Mouse (Mus musculus) limb, embryonic 13.5 days (tissue): ENCODE data around the gene Klf2. TPM values are rescaled to one million over a fixed set of nuclear protein-coding genes. Genes with fewer than 3 reads are reported as not detected.

Experiments
- ATAC-seq: fragments of 200-750 bp; cut with Nextera tagmentation; 2 replicates; pipeline ENCODE4 v1.8.0; 2017; ENCODE audit warnings: low read depth, moderate number of reproducible peaks, moderate TSS enrichment; ENCODE audit not compliant: low FRiP score
- H3K27ac ChIP-seq: fragments of 300-500 bp; sonication (generic); 2 replicates; pipeline ENCODE4 v1.5.1; 2015; ENCODE audit warnings: inconsistent platforms, mild to moderate bottlenecking, moderate library complexity
- H3K27me3 ChIP-seq: fragments of 300-500 bp; sonication (generic); 2 replicates; pipeline ENCODE4 v1.6.1; 2015; ENCODE audit warnings: mild to moderate bottlenecking, inconsistent platforms
- H3K36me3 ChIP-seq: fragments of 300-500 bp; sonication (generic); 2 replicates; pipeline ENCODE4 v1.6.1; 2015; ENCODE audit warnings: inconsistent platforms, mild to moderate bottlenecking, moderate library complexity
- H3K4me1 ChIP-seq: fragments of 300-500 bp; sonication (generic); 2 replicates; pipeline ENCODE4 v1.6.1; 2015; ENCODE audit warnings: inconsistent platforms
- H3K4me2 ChIP-seq: fragments of 300-500 bp; sonication (generic); replicated peaks from 2 replicates; pipeline ENCODE4 v1.6.1; 2015; ENCODE audit warnings: inconsistent platforms, mild to moderate bottlenecking, moderate library complexity
- H3K4me3 ChIP-seq: fragments of 300-500 bp; sonication (generic); 2 replicates; pipeline ENCODE4 v1.5.1; 2015; ENCODE audit warnings: moderate library complexity, mild to moderate bottlenecking, inconsistent platforms
- H3K9ac ChIP-seq: fragments of 300-500 bp; sonication (generic); 2 replicates; pipeline ENCODE4 v1.6.1; 2015; ENCODE audit warnings: mild to moderate bottlenecking, inconsistent platforms
- H3K9me3 ChIP-seq: fragments of 300-500 bp; sonication (generic); 2 replicates; pipeline ENCODE4 v1.6.1; 2016; ENCODE audit warnings: inconsistent platforms
- WGBS: fragments of 180-500 bp; shearing (Covaris S2); methylation state at CpG from one replicate; pipeline ENCODE4 v1.1.7; 2015; 5-methylcytosine and 5-hydroxymethylcytosine counted together
- polyA plus RNA-seq: library from polyadenylated mRNA; unstranded; fragments of >200 nt; fragmentation: Nextera tagmentation; extraction: Ambion mirVana; gene quantifications from 2 replicates; pipeline ENCODE4 v1.2.1, GENCODE M21; 2015

Klf2 gene
- polyA plus RNA-seq, 1 experiment from 2014 or later: 8.9 TPM

GRCm38 (mm10) chr8:72343725-72344124, 24.9 kb downstream of the Klf2 start:
- Histone ChIP-seq H3K4me3 (no peak overlapping the region), H3K36me3 (peaks cover 97% of the 10 kb centered on the region), H3K27me3 (no peaks in the 10 kb centered on the region), H3K27ac (no peak overlapping the region), H3K4me2 (no peak overlapping the region), H3K4me1 (no peaks in the 10 kb centered on the region), H3K9ac (no peak overlapping the region), H3K9me3 (no peaks in the 10 kb centered on the region)
- WGBS: 75% methylated on average over 4 of the region's 4 CpGs
- no peak for ATAC-seq

- no peaks in the 10 kb centered on the region for H3K9me3 ChIP-seq
- no peaks in the 10 kb centered on the region for H3K27me3 ChIP-seq
- ATAC-seq: no peak
- H3K9ac ChIP-seq: no peak overlapping the region
- WGBS: 73% methylated on average over 1 of the region's 1 CpGs
- H3K4me3 ChIP-seq: no peak overlapping the region
- no peak overlapping the region for H3K4me2 ChIP-seq
- no peak overlapping the region for H3K27ac ChIP-seq
- H3K4me1 ChIP-seq: no peaks in the 10 kb centered on the region
- peaks cover 71% of the 10 kb centered on the region for H3K36me3 ChIP-seq
Observed at GRCm38 (mm10) chr8:72347553-72347952, 28.7 kb downstream of the Klf2 start.

GRCm38 (mm10) chr8:72348114-72348513, 29.3 kb downstream of the Klf2 start:
- Histone ChIP-seq H3K27ac (no peak overlapping the region), H3K4me3 (no peak overlapping the region), H3K4me1 (no peaks in the 10 kb centered on the region), H3K4me2 (no peak overlapping the region), H3K9ac (no peak overlapping the region), H3K9me3 (no peaks in the 10 kb centered on the region), H3K36me3 (peaks cover 71% of the 10 kb centered on the region), H3K27me3 (no peaks in the 10 kb centered on the region)
- ATAC-seq: no peak
- WGBS: 97% methylated on average over 2 of the region's 2 CpGs

GRCm38 (mm10) chr8:72348956-72349355, 30.1 kb downstream of the Klf2 start:
- Histone ChIP-seq H3K36me3 (peaks cover 72% of the 10 kb centered on the region), H3K27ac (no peak overlapping the region), H3K4me2 (no peak overlapping the region), H3K9ac (no peak overlapping the region), H3K27me3 (no peaks in the 10 kb centered on the region), H3K4me3 (no peak overlapping the region), H3K4me1 (no peaks in the 10 kb centered on the region), H3K9me3 (no peaks in the 10 kb centered on the region)
- WGBS: 81% methylated on average over 1 of the region's 1 CpGs
- ATAC-seq: no peak

- H3K36me3 ChIP-seq: peaks cover 72% of the 10 kb centered on the region
- H3K9me3 ChIP-seq: no peaks in the 10 kb centered on the region
- no peak overlapping the region for H3K4me3 ChIP-seq
- no peak for ATAC-seq
- no peak overlapping the region for H3K9ac ChIP-seq
- WGBS: 94% methylated on average over 9 of the region's 9 CpGs
- H3K4me1 ChIP-seq: no peaks in the 10 kb centered on the region
- no peak overlapping the region for H3K27ac ChIP-seq
- no peak overlapping the region for H3K4me2 ChIP-seq
- no peaks in the 10 kb centered on the region for H3K27me3 ChIP-seq
Observed at GRCm38 (mm10) chr8:72349838-72350237, 31.0 kb downstream of the Klf2 start.

GRCm38 (mm10) chr8:72350727-72351126, 31.9 kb downstream of the Klf2 start:
- Histone ChIP-seq H3K36me3 (peaks cover 72% of the 10 kb centered on the region), H3K9ac (no peak overlapping the region), H3K4me2 (no peak overlapping the region), H3K4me3 (no peak overlapping the region), H3K27ac (no peak overlapping the region), H3K27me3 (no peaks in the 10 kb centered on the region), H3K4me1 (no peaks in the 10 kb centered on the region), H3K9me3 (no peaks in the 10 kb centered on the region)
- WGBS: 90% methylated on average over 8 of the region's 8 CpGs
- ATAC-seq: no peak

GRCm38 (mm10) chr8:72351405-72352005, 32.7 kb downstream of the Klf2 start:
- no peak for ATAC-seq
- H3K9me3 ChIP-seq: no peaks in the 10 kb centered on the region
- no peak overlapping the region for H3K27ac ChIP-seq
- H3K4me1 ChIP-seq: no peaks in the 10 kb centered on the region
- H3K27me3 ChIP-seq: no peaks in the 10 kb centered on the region
- no peak overlapping the region for H3K4me2 ChIP-seq
- H3K9ac ChIP-seq: no peak overlapping the region
- H3K4me3 ChIP-seq: no peak overlapping the region
- WGBS: 91% methylated on average over 7 of the region's 7 CpGs
- peaks cover 72% of the 10 kb centered on the region for H3K36me3 ChIP-seq

GRCm38 (mm10) chr8:72352951-72353699, 34.3 kb downstream of the Klf2 start:
- Histone ChIP-seq H3K27me3 (no peaks in the 10 kb centered on the region), H3K27ac (no peak overlapping the region), H3K4me2 (no peak overlapping the region), H3K9me3 (no peaks in the 10 kb centered on the region), H3K36me3 (peaks cover 73% of the 10 kb centered on the region), H3K9ac (no peak overlapping the region), H3K4me1 (no peaks in the 10 kb centered on the region), H3K4me3 (no peak overlapping the region)
- WGBS: 85% methylated on average over 8 of the region's 8 CpGs
- no peak for ATAC-seq

GRCm38 (mm10) chr8:72353700-72354045, 34.8 kb downstream of the Klf2 start:
- Histone ChIP-seq H3K9ac (no peak overlapping the region), H3K36me3 (peaks cover 73% of the 10 kb centered on the region), H3K4me3 (no peak overlapping the region), H3K4me1 (no peaks in the 10 kb centered on the region), H3K4me2 (no peak overlapping the region), H3K27ac (no peak overlapping the region), H3K9me3 (no peaks in the 10 kb centered on the region), H3K27me3 (no peaks in the 10 kb centered on the region)
- WGBS: 90% methylated on average over 7 of the region's 7 CpGs
- no peak for ATAC-seq

GRCm38 (mm10) chr8:72354272-72354671, 35.4 kb downstream of the Klf2 start:
- Histone ChIP-seq H3K4me1 (no peaks in the 10 kb centered on the region), H3K27ac (no peak overlapping the region), H3K27me3 (no peaks in the 10 kb centered on the region), H3K9ac (no peak overlapping the region), H3K4me2 (no peak overlapping the region), H3K4me3 (no peak overlapping the region), H3K9me3 (no peaks in the 10 kb centered on the region), H3K36me3 (peaks cover 76% of the 10 kb centered on the region)
- 64% methylated on average over 11 of the region's 11 CpGs for WGBS
- ATAC-seq: no peak

- Histone ChIP-seq H3K9ac (no peak overlapping the region), H3K27ac (no peak overlapping the region), H3K4me3 (no peak overlapping the region), H3K9me3 (no peaks in the 10 kb centered on the region), H3K36me3 (peaks cover 96% of the 10 kb centered on the region), H3K4me2 (no peak overlapping the region), H3K27me3 (no peaks in the 10 kb centered on the region), H3K4me1 (no peaks in the 10 kb centered on the region)
- WGBS: 88% methylated on average over 3 of the region's 3 CpGs
- ATAC-seq: no peak
Observed at GRCm38 (mm10) chr8:72356593-72356992, 37.8 kb downstream of the Klf2 start.

GRCm38 (mm10) chr8:72360162-72360561, 41.3 kb downstream of the Klf2 start:
- no peaks in the 10 kb centered on the region for H3K9me3 ChIP-seq
- no peak overlapping the region for H3K9ac ChIP-seq
- no peak overlapping the region for H3K4me2 ChIP-seq
- no peak overlapping the region for H3K4me3 ChIP-seq
- no peak for ATAC-seq
- H3K36me3 ChIP-seq: peaks cover 97% of the 10 kb centered on the region
- no peak overlapping the region for H3K27ac ChIP-seq
- no peaks in the 10 kb centered on the region for H3K27me3 ChIP-seq
- no peaks in the 10 kb centered on the region for H3K4me1 ChIP-seq

GRCm38 (mm10) chr8:72362754-72363153, 43.9 kb downstream of the Klf2 start:
- Histone ChIP-seq H3K4me1 (no peaks in the 10 kb centered on the region), H3K36me3 (peaks cover 97% of the 10 kb centered on the region), H3K4me3 (no peak overlapping the region), H3K27ac (no peak overlapping the region), H3K9me3 (no peaks in the 10 kb centered on the region), H3K9ac (no peak overlapping the region), H3K4me2 (no peak overlapping the region), H3K27me3 (no peaks in the 10 kb centered on the region)
- 93% methylated on average over 4 of the region's 4 CpGs for WGBS
- ATAC-seq: no peak
